Mouse (Mus musculus): ENCODE results near the gene Ak9. TPM values are rescaled to one million over a fixed set of nuclear protein-coding genes. Genes with fewer than 3 reads are reported as not detected.

Ak9 gene
- polyA plus RNA-seq, 1 experiment: not detected

DNA sequence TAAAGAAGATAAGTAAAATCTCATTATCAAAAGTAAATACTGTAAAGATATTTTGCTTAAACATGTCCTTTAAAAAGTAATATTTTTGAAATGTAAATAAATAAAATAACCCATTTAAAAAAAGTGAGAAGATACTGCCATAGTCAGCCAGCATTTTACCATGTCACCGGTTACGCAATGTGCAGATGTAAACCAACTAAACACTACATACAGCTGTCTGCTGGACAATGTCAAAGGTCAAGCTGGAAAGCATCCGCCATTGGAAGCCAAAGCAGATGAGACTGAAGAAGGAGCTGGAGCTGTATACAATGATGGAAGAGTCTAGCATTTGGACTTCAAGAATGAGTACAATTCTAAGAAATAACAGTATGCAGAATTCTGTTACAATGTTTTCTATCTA, 16.2 kb upstream of the Ak9 start:
- TF ChIP-seq TCF3 (IDR thresholded peaks at IDR 0.05; ENCODE audit: insufficient read length, low read depth) (no peak), CEBPB (IDR thresholded peaks at IDR 0.05; ENCODE audit: insufficient read depth, poor library complexity, severe bottlenecking) (peak; percentile 42; the same call in 1 of the 2 replicates), MAX (IDR thresholded peaks at IDR 0.05; ENCODE audit: low read depth) (no peak)

DNA sequence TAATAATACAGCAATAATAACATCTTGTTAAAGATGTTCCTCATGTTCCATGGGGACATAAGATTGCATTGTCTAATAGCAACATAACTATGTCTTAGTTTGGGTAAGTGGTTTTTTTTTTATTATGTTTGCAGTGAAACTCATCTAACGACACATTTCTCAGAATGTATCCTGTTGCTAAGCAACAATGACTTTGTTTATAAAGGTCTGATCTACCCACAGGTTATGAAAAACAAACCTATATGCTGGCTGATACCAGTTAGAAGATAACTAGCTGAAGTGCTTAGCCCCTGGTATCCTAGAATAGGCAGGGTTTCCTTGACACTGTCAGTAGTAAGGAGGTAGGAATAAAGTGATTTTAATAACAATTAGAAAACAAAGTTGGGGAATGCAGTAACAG, 15.7 kb upstream of the Ak9 start:
- H3K27me3 ChIP-seq (ENCODE audit: control insufficient read depth, insufficient read depth, insufficient read length): no peaks in the 10 kb centered on the region
- no peaks in the 10 kb centered on the region for H3K36me3 ChIP-seq (ENCODE audit: control insufficient read depth, insufficient read depth)
- H3ac ChIP-seq (ENCODE audit: control insufficient read depth, insufficient read length): no peak overlapping the region
- no peak overlapping the region for H3K4me2 ChIP-seq (ENCODE audit: low read depth)
- H3K4me3 ChIP-seq: no peak overlapping the region
- TF ChIP-seq REST (IDR thresholded peaks at IDR 0.05; ENCODE audit: insufficient read depth, insufficient read length) (no peak), MYOG (IDR thresholded peaks at IDR 0.05; ENCODE audit: control insufficient read depth in 1 of 3, insufficient read depth in 1 of 3, insufficient read length in 2 of 3, low read depth in 2 of 3) (no peak), TCF12 (IDR thresholded peaks at IDR 0.05; ENCODE audit: insufficient read depth, poor library complexity, severe bottlenecking) (no peak)
- H3K79me2 ChIP-seq (ENCODE audit: control insufficient read depth, insufficient read depth): no peaks in the 10 kb centered on the region

More for the DNA sequence above, 16.2 kb upstream of the Ak9 start:
- Histone ChIP-seq H3K27me3 (ENCODE audit: control insufficient read depth, insufficient read depth, insufficient read length) (no peaks in the 10 kb centered on the region), H3K4me2 (ENCODE audit: low read depth) (no peak overlapping the region), H3K36me3 (ENCODE audit: control insufficient read depth, insufficient read depth) (no peaks in the 10 kb centered on the region), H3ac (ENCODE audit: control insufficient read depth, insufficient read length) (no peak overlapping the region), H3K79me2 (ENCODE audit: control insufficient read depth, insufficient read depth) (no peaks in the 10 kb centered on the region), H3K4me3 (no peak overlapping the region)

DNA sequence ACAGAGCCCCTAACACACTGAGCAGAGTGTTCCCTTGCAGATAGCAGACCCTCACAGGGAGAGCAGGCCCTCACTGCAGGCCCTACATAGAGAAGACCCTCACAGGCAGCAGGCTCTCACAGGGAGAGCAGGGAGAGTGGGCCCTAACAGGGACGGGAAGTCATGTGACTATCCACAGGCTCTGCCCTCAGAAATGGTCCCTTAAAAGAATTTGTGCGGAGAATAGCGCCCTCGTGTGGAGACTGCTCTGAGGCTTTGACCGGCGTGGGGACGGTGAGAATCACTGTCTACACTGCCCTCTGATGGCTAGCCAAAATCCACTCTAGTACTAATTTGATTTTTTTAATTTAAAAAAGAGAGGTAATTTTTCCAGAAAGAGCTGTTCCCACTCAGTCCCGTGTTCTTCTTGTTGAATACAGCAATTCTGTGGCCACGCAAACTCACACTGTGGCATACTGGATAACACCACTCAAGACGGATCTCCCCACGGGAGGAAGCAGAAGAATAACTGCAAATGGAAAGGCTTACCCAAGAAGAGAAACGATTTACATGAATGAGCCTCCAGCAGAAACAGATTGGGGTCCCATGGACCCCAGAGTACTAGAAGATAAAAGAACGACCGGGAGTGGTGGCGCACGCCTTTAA, 14.9 kb upstream of the Ak9 start:
- no peak overlapping the region for H3K4me3 ChIP-seq
- no peaks in the 10 kb centered on the region for H3K79me2 ChIP-seq (ENCODE audit: control insufficient read depth, insufficient read depth)
- H3K27me3 ChIP-seq (ENCODE audit: control insufficient read depth, insufficient read depth, insufficient read length): no peaks in the 10 kb centered on the region
- H3K4me2 ChIP-seq (ENCODE audit: low read depth): peak overlapping the region; percentile 52
- no peak for TF ChIP-seq MYOG (IDR thresholded peaks at IDR 0.05; ENCODE audit: control insufficient read depth in 1 of 3, insufficient read depth in 1 of 3, insufficient read length in 2 of 3, low read depth in 2 of 3)
- TF ChIP-seq USF1 (IDR thresholded peaks at IDR 0.05; ENCODE audit: low read depth): peak; percentile 82
- no peaks in the 10 kb centered on the region for H3K36me3 ChIP-seq (ENCODE audit: control insufficient read depth, insufficient read depth)
- H3ac ChIP-seq (ENCODE audit: control insufficient read depth, insufficient read length): no peak overlapping the region

DNA sequence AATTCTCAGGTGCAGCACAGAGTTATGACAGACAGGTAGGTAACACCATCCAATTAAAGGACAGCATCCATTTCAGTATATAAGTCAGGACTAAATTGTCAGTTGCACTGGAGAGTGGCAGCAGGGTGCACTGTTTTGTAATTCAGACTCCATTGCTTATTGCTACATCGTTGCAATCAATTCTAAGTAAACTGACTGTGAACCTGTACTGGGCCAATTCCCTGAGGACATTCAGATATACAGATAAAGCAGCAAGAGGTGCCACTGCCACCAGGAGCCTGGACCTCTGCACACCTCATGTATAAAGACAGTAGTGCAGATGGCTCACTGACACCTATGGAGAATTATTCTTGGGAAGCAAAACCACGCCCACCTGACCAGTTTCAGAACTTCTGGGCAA, 12.8 kb upstream of the Ak9 start:
- TF ChIP-seq TCF3 (IDR thresholded peaks at IDR 0.05; ENCODE audit: insufficient read length, low read depth) (no peak), REST (IDR thresholded peaks at IDR 0.05; ENCODE audit: insufficient read depth, insufficient read length) (no peak), POLR2A (IDR thresholded peaks at IDR 0.05; ENCODE audit: insufficient read length, low read depth) (no peak)
- no peak overlapping the region for H3K4me2 ChIP-seq (ENCODE audit: low read depth)
- no peaks in the 10 kb centered on the region for H3K79me2 ChIP-seq (ENCODE audit: control insufficient read depth, insufficient read depth)
- H3K36me3 ChIP-seq (ENCODE audit: control insufficient read depth, insufficient read depth): no peaks in the 10 kb centered on the region
- no peak overlapping the region for H3K4me3 ChIP-seq
- no peak overlapping the region for H3ac ChIP-seq (ENCODE audit: control insufficient read depth, insufficient read length)
- H3K27me3 ChIP-seq (ENCODE audit: control insufficient read depth, insufficient read depth, insufficient read length): no peaks in the 10 kb centered on the region

DNA sequence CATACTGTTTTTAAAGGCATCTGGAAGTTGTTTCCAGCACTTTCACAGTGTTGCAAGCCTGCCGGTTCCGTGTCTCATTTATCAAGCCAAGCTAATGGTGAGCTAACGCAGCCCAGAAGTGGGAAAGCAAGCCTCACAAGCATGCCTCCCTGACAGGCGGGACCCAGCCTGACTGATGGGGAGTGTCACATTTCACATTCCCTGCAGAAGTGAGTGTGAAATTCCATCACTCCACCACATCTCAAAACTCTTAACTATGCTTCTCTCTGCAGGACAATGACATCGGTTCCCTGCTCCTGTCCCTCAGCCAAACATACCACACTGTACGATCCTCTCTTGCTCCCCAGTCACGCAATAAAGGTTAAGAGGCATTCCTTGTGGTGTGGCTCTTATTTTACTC, 10.8 kb upstream of the Ak9 start:
- H3K79me2 ChIP-seq (ENCODE audit: control insufficient read depth, insufficient read depth): no peaks in the 10 kb centered on the region
- peak overlapping the region; percentile 59 for H3K4me2 ChIP-seq (ENCODE audit: low read depth)
- H3K36me3 ChIP-seq (ENCODE audit: control insufficient read depth, insufficient read depth): no peaks in the 10 kb centered on the region
- H3ac ChIP-seq (ENCODE audit: control insufficient read depth, insufficient read length): no peak overlapping the region
- no peak overlapping the region for H3K4me3 ChIP-seq
- TF ChIP-seq E2F4 (IDR thresholded peaks at IDR 0.05; ENCODE audit: insufficient read depth): no peak
- TF ChIP-seq MYOD1 (IDR thresholded peaks at IDR 0.05; ENCODE audit: control insufficient read depth in 1 of 3, insufficient read length in 2 of 3, low read depth in 2 of 3): peak in 1 of 3 experiments; percentile 63
- TF ChIP-seq POLR2AphosphoS2 (IDR thresholded peaks at IDR 0.05; ENCODE audit: insufficient read length, low read depth): no peak
- no peak for TF ChIP-seq TCF12 (IDR thresholded peaks at IDR 0.05; ENCODE audit: insufficient read depth, poor library complexity, severe bottlenecking)
- peak in 1 of 3 experiments; percentile 79 for TF ChIP-seq MYOG (IDR thresholded peaks at IDR 0.05; ENCODE audit: control insufficient read depth in 1 of 3, insufficient read depth in 1 of 3, insufficient read length in 2 of 3, low read depth in 2 of 3)
- no peaks in the 10 kb centered on the region for H3K27me3 ChIP-seq (ENCODE audit: control insufficient read depth, insufficient read depth, insufficient read length)

DNA sequence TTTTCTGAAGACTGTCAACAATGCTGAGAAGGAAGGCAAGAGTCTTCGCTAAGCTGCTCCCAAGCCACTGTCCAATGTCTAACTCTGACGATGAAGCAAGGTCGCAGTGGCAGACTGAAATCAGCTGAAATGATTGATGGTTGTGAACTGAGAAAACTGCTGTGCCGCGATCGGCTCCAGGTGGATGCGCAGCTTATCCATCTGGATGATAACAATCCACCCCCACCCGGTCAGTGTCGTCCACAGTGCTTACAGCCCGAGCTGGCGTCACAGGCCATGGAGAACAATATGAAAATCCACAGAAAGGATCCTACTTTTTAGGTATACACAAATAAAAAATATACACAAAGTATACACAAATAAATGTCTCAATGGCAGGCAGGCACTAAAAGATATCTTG, 9.0 kb upstream of the Ak9 start:
- no peaks in the 10 kb centered on the region for H3K27me3 ChIP-seq (ENCODE audit: control insufficient read depth, insufficient read depth, insufficient read length)
- no peak overlapping the region for H3ac ChIP-seq (ENCODE audit: control insufficient read depth, insufficient read length)
- H3K36me3 ChIP-seq (ENCODE audit: control insufficient read depth, insufficient read depth): no peaks in the 10 kb centered on the region
- no peaks in the 10 kb centered on the region for H3K79me2 ChIP-seq (ENCODE audit: control insufficient read depth, insufficient read depth)
- no peak overlapping the region for H3K4me2 ChIP-seq (ENCODE audit: low read depth)
- no peak overlapping the region for H3K4me3 ChIP-seq
- TF ChIP-seq POLR2AphosphoS2 (IDR thresholded peaks at IDR 0.05; ENCODE audit: insufficient read length, low read depth) (no peak), MAX (IDR thresholded peaks at IDR 0.05; ENCODE audit: low read depth) (no peak), E2F4 (IDR thresholded peaks at IDR 0.05; ENCODE audit: insufficient read depth) (no peak)
